Mouse (Mus musculus): ENCODE measurements at regions not wholly inside any gene's neighbourhood (a gene's known extent, or its start where the extent isn't known, plus 50 kb on each side); places are given as distances from the start of the nearest gene placed in this dataset.

DNA sequence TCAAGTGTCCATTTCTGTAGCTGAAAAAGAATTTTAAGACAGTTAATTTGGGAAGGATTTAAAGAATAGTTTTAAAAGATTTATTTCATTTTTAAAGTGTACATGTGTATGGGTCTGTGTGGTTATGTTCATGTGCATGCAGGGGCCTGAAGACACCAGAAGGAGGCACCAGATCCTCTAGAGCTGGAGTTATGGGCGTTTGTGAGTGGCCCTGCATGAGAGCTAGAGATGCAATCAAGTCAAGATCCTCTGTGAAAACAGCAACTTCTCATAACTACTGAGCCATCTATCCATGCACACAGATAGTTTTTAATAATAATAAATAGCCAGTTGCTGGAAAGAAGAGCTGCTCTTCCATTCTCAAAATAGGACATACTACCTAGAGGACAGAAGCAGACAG is 452.4 kb downstream of the Lmo4 start:
- TF ChIP-seq CTCF (IDR thresholded peaks at IDR 0.05; ENCODE audit: low read depth), result no peak
- no peak for TF ChIP-seq EP300 (IDR thresholded peaks at IDR 0.05; ENCODE audit: low read depth)
